Mouse (Mus musculus): ENCODE measurements around the gene Prss41.

Gene Prss41

DNA sequence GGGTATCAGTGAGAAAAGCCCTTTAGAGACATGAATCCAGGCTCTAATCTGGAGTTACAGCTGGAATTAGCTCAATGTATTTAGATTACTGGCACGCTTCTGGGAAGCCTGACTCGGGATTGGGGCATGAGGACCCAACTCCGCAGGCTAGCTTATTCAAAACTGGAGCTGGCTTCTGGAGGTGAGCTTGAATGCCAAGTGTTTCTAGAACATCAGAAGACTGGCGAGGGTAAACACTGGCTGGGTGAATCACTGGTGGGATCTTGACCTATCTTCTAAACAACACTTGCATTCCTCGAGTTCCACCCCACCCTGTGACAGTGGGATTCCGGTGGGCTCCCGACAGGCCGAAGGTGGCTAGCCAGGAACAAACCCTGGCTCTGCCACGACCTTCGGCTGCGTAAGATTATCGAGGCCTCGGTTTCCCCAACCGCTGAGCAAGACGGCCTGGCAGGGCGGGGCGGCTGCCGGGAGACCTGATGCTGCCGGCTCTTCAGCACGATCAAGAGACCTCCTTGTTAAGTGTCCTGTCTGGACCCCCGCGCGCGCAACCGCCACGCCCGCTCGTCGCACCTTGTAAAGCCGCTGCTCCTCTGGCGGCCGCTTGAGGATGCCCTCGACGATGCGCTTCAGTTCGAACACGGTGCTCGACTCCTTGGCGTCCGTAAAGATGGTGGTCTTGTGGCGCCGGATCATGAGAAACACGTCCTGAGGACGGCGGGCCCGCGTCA lies 15.5 kb downstream of the Prss41 start:
- in situ Hi-C loops (cut with MboI, MseI), result no loop called here

DNA sequence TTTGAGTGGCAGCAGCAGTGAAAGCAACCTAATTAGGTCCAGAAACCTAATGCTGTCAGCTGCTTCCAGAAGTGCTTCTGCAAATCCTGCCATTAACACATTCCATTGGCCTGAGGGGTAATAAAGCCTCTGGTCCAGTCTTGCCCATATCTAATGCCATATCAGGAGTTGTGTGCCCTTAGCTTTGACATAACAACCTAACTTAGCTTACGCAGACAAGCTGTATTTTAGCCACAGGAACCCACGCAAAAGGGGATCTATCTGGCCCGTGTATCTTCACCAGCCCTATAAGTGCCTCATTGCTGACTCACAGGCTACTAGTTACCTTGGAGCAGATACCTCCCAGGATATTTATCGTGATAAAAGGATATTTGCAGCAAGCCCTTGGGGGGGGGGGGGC lies 18.4 kb downstream of the Prss41 start:
- in situ Hi-C loops (cut with MboI, MseI), result no loop called here

DNA sequence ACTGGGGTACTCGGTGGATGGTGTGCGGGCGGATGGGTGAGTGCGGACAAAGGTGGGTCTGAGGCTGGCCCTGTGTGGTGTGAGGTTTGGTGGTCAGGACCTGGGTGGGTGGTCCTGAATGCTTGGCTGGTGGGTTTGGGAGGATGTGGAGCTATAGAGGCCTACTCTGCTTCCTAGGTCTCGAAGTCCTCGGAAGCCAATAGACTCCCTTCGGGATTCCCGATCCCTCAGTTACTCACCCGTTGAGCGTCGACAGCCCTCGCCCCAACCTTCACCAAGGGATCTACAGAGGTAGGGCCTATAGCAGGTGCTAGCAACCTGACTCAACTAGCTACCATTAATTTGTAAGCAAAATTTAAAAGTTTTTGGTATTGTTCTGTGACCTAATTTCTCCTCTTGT lies 20.4 kb downstream of the Prss41 start:
- in situ Hi-C loops (cut with MboI, MseI), result loop anchor here (25.0 kb wide), 1 partner anchor 1114 kb away; the partner anchor contains the start of gene Mapk8ip3

DNA sequence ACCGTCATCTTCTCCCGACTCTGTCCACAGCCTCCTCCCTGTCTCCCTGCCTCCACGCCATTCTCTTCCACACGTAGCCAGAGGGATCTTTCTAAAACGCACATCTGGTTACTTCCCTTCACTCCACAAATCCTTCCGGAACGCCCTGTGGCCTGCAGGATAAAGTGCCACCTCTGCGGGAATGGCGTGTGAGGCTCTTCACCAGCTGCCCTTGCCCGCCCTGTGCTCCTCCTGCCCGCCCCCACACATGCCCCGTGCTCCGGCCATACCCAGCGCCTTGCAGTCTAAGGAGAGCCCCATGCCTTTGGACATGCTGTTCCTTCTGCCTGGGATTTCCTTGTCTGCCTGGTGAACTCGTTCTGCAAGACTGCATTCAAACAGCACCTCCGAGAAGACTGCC lies 21.0 kb downstream of the Prss41 start:
- in situ Hi-C loops (cut with MboI, MseI), result loop anchor here (25.0 kb wide), 1 partner anchor 1114 kb away; the partner anchor contains the start of gene Mapk8ip3

DNA sequence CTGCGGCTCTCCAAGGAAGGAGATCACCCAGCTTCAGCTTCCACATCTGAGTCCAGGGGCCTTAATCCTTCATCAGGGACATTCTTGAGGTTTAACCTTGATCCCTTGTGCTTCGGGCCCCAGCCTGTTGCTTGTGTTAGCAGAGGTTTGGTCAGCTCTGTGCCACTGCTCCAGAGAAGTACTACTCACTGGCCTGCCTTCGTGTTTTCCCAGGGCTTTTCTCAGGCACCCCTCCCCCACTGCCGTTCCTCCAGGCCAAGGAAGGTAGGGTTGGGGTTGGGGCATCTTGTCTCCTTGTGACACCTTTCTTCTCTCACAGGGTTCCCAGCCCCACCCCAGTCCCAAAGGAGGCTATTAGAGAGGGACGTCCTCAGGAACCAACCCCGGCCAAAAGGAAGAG lies 21.9 kb downstream of the Prss41 start:
- in situ Hi-C loops (cut with MboI, MseI), result loop anchor here (25.0 kb wide), 1 partner anchor 1115 kb away; the partner anchor contains the start of gene Mapk8ip3

DNA sequence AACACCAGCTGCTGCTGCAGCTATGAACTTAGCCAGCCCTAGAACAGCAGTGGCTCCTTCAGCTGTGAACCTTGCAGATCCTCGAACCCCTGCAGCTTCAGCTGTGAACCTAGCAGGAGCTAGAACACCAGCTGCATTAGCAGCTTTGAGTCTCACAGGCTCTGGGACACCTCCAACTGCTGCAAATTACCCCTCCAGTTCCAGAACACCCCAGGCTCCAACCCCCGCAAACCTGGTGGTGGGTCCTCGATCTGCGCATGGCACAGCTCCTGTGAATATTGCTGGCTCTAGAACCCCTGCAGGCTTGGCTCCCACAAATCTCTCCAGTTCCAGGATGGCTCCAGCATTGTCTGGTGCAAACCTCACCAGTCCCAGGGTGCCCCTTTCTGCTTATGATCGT lies 23.2 kb downstream of the Prss41 start:
- in situ Hi-C loops (cut with MboI, MseI), result loop anchor here (25.0 kb wide), 1 partner anchor 1117 kb away; the partner anchor contains the start of gene Mapk8ip3

DNA sequence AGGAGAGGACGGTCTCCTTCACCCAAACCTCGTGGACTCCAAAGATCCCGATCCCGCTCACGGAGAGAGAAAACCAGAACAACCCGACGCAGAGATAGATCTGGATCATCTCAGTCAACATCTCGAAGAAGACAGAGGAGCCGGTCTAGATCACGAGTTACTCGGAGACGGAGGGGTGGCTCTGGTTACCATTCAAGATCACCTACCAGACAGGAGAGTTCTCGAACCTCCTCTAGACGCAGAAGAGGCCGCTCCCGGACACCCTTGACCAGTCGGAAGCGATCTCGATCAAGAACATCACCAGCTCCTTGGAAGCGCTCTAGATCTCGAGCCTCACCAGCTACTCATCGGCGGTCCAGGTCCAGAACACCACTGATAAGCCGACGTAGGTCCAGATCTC lies 24.7 kb downstream of the Prss41 start:
- in situ Hi-C loops (cut with MboI, MseI), result loop anchor here (25.0 kb wide), 1 partner anchor 1118 kb away; the partner anchor contains the start of gene Mapk8ip3

DNA sequence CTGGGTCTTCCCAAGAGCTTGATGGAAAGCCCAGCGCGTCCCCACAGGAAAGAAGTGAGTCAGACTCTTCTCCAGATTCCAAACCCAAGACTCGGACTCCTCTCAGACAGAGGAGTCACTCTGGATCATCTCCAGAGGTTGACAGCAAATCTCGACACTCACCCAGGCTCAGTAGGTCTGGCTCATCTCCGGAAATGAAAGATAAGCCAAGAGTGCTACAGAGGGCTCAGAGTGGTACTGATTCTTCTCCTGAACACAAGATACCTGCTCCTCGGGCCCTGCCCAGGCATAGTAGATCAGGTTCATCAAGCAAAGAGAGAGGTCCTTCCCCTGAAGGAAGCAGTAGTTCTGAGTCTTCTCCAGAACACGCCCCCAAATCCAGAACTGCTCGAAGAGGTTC lies 25.4 kb downstream of the Prss41 start:
- in situ Hi-C loops (cut with MboI, MseI), result loop anchor here (25.0 kb wide), 1 partner anchor 1119 kb away; the partner anchor contains the start of gene Mapk8ip3

DNA sequence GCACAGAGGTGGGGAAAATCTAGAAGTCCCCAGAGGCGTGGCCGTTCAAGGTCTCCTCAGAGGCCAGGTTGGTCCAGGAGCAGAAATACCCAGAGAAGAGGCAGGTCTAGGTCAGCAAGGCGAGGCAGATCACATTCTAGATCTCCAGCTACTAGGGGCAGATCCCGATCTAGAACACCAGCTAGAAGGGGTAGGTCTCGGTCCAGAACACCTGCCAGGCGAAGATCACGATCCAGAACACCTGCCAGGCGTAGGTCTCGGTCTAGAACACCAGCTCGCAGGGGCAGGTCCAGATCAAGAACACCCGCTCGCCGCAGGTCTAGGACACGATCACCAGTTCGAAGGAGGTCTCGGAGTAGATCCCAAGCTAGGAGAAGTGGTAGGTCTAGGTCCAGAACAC lies 28.3 kb downstream of the Prss41 start:
- in situ Hi-C loops (cut with MboI, MseI), result loop anchor here (25.0 kb wide), 1 partner anchor 1122 kb away; the partner anchor contains the start of gene Mapk8ip3

DNA sequence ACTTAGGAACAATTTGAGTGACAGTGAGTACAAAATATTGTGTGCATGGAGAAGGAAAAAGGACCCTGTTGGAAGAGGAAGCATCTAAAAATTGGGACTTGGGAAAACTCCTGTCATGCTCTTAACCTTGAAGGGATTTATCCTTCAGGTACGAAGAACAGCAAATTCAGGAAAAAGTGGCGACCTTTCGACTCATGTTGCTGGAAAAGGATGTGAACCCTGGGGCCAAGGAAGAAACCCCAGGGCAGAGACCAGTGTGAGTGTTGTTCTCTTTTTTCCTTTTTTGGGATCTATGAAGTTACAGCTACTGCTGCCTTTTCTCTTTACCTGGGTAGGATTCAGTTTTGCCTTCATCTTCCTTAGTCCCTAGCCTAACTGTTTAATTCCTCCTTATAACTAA lies 36.1 kb downstream of the Prss41 start:
- in situ Hi-C loops (cut with MboI, MseI), result loop anchor here (25.0 kb wide), 1 partner anchor 1129 kb away; the partner anchor contains the start of gene Mapk8ip3

DNA sequence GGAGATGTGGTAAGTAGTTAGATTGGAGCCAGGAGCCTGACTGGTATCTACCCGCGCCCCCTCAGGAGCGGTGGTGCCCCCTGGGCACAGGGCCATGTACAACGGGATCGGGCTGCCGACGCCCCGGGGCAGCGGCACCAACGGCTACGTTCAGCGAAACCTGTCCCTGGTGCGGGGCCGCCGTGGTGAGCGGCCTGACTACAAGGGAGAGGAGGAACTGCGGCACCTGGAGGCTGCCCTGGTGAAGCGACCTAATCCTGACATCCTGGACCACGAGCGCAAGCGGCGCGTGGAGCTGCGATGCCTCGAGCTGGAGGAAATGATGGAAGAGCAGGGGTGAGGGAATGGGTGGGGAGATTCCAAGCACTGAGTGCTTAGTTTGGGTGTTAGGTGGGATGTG lies 37.1 kb downstream of the Prss41 start:
- in situ Hi-C loops (cut with MboI, MseI), result loop anchor here (25.0 kb wide), 1 partner anchor 1130 kb away; the partner anchor contains the start of gene Mapk8ip3

DNA sequence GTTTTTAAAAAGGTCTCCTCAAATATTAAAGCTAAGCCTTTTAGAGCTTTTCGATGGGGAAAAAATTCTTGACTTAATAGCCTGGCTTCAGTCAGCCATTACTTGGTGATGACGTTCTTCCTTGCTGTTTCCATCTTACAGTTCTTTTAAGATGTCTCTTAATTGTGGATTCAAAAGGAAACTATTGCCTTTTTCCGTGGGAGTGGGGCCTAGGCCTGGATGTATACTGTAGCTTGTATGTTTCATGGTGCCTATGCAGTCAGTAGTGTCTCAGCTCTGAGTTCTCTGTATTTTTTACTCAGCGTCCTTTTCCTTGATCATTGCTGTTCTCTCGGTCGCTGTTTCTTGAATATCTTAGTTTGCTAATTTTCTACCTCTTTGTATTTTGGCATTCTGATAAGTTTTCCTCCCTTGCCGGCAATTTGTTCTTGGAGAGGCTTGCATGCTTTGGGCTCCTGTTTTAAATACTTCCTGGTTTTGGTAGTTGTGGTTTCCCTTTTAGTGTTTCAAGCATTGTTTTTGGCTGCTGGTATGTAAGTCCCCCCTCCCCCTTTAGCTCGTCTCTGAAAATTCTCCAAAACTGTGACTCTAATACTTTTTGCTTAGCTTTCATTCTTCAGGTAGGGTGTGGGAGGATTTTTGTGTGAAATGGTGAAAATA lies 39.4 kb downstream of the Prss41 start:
- in situ Hi-C loops (cut with MboI, MseI), result loop anchor here (25.0 kb wide), 1 partner anchor 1133 kb away; the partner anchor contains the start of gene Mapk8ip3

DNA sequence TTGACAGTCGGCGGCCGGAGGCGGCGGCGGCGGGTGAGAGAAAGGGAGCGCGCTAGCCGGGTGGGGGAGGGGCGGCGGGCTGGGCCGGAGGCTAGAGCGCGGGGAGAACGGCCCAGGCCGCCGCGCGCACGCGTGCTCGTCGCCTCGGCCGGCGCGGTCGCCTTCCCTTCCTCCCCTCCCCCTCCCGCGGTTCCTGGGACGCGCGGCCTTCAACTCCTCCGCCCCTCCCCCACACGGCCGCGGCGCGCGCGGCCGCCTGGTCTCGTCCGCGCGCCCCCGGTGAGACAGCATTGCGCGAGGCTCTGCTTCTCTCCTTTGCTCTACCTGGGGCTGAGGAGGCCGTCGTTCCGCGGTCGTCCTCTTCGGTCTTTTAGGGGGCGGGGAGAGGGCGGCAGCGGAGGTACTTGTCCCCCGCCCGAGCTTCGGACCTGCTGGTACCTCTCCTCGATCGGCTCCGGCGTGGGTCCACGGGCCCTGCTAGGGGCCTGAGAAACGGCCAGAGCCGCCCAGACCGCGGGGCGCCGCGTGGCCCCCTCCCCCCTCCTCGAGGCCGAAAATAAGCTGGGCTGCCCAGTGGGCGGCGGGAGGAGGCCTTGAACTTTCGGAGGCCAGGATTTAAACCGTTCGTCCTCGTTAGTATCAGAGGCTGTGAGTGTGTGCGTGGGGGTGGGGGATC lies 40.5 kb downstream of the Prss41 start:
- in situ Hi-C loops (cut with MboI, MseI), result loop anchor here (25.0 kb wide), 1 partner anchor 1134 kb away; the partner anchor contains the start of gene Mapk8ip3

DNA sequence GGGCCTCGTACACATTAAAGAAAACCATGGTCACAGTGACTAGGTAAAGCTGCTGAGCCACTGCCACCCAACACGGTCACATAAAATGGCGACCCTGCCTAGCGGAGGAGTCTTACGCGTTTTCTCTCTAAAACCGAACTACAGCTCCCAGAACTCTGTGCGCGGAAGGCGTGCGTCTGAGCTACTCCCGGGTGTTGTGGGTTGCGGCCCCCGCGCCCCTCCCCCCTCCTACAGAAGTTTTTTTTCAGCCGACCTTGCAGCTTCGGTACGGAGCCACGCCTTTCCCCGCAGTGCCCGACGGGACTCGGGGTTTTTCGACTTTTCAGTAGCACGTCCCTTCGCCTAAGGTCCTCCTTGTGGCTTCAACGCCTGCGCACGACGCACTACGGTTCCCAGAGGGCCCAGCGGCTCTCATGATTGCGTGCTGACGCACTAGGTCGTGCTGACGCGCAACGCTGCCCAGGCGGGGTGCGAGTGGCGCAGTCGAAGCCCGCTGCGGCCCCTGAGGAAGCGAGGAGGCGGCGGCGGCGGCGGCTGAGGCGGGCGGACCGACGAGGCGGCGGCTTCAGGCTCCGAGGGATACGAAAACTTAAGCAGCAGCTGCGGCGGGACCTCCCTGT lies 41.1 kb downstream of the Prss41 start:
- in situ Hi-C loops (cut with MboI, MseI), result loop anchor here (25.0 kb wide), 1 partner anchor 1134 kb away; the partner anchor contains the start of gene Mapk8ip3

DNA sequence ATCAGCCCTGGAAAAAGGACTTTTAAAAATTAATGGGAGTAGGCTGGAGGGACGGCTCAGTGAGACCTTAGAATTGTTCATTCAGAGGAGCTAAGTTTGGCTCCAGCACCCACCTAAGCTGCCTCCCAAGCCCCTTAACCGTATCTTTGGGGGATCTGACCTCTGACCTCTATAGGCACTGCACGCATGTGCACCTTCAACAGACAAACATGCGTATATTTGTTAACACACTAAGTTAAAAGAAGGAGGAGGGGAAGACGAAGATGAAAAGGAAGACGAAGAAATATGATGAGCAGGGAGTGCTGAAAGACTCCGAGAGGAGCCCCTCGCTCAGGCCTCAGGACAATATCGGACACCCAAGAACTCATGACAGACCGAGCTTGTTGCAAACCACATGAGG lies 42.3 kb downstream of the Prss41 start:
- in situ Hi-C loops (cut with MboI, MseI), result loop anchor here (25.0 kb wide), 1 partner anchor 1136 kb away; the partner anchor contains the start of gene Mapk8ip3

DNA sequence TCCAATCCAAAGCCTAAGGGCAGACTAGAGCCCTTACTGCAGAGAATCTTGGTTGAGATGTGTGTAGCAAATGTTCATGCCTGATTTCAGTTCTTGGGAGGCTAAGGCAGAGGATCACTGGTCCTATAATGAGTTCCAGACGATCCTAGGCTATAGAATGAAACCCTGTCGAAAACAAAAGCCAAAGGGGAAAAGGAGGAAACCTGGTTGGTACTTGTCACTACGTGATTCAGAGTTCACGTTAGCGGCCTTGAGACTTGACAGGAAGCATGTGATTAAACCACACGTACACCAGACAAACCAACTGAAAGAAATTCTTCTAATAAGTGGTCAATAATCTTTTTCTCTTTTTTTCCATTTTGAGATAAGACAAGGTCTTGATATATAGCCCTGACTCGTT lies 46.7 kb downstream of the Prss41 start:
- in situ Hi-C loops (cut with MboI, MseI), result no loop called here

DNA sequence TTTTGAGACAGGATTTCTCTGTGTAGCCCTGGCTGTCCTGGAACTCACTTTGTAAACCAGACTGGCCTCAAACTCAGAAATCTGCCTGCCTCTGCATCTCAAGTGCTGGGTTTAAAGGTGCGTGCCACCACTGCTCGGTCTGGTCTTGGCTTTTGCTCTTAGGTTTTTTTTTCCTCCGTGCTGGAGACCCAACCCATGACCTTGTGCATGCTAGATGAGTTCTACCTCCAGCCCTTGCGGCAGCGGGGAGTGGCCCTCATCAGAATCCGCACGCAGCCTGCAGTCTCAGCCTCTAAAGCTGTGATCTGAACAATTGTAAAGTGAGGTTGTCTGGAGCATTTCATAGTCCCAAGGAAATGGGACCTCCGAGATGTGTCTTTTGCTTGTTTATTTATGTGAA lies 48.6 kb downstream of the Prss41 start:
- in situ Hi-C loops (cut with MboI, MseI), result no loop called here

DNA sequence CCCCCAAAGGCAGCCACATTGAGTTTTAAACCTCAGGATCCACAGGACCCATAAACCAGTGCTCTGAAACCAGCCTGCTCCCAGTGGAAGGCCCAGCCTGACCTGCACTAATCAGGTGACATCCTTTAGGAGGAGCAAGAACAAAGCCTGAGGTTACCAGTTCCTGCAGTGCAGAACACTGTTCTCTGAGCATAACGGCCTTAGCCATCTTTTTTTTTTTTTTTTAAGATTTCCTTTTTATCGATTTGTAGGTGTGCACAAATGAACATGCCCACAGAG lies 53.0 kb downstream of the Prss41 start:
- in situ Hi-C loops (cut with MboI, MseI), result no loop called here

DNA sequence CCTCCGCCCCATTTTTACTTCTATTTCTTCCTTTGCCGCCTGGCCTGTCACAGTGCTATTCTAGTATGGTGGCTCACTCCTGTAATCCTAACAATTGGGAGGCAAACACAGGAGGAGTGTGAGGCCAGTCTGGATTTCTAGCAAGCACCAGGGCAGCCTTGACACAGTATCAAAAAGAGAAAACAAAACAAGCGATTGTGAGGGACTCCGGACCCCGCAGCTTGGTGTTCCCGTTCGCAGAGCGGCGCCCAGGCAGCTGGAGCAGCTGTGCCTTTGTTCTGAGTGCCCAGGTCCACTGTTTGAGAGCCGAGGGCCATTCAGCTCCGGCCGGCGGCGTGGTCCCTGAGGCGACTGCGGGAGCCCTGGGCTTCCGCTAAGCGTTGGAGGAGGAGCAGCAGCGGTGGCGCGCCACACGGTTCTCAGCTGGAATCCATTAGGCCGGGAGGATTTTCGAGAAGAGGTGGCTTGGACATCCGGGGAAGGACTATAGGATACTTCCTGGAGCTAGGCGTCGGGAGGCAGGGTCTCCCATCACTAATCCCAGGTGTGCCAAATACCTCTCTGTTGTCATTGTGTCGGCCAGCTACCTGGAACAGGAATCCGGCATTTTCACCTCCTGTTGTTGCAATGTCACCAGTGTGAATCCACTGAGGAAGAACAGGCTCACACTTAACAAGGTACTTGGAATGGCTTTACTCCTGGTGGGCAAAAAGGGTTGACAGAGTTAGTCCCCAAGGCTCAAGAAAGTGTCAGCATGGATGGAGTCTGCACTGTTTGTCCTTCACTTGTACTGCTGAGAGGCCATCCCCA lies 53.5 kb downstream of the Prss41 start, which contains the start of gene Srrm2:
Gene Srrm2, plus strand, starts transcription at position 264 of the 810 bp plus-strand sequence.
- in situ Hi-C loops (cut with MboI, MseI), result no loop called here

DNA sequence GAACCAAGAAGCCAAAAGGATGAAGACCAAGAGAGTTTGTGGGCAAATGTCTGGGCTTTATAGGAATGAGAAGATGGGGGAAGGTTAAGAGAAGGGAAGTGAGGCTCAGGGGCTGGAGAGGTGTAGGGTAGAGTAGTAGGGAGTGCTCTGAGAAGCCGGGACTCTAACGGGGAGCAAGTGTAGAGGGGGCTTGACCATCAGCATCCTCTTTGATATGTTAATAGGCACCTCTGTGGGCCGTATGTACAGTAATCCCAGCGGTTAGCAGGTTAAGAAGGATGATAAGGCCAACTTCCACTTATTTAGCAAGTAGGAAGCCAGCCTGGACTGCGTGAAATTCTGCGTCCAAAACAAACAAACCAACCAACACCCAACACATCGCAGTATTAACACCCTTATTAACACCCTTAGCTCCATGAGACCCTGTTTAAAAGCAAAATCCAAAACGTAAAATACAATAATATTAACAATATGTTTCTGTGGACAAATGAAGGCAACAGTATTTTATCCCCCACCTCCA lies 54.2 kb downstream of the Prss41 start:
- in situ Hi-C loops (cut with MboI, MseI), result no loop called here

All from T-helper 2 cell (primary cell).